Mouse (Mus musculus) C2C12 (cell line): Measurements from ENCODE around the gene Asb2. TPM values are rescaled to one million over a fixed set of nuclear protein-coding genes. Genes with fewer than 3 reads are reported as not detected.
A peak's percentile ranks its signal among the peaks of the same experiment; 100 is the strongest.

Experiments
- H3K27me3 ChIP-seq: one replicate; pipeline ENCODE4 v1.6.1; 2011; ENCODE audit not compliant: control insufficient read depth, insufficient read depth, insufficient read length
- H3K36me3 ChIP-seq: one replicate; pipeline ENCODE4 v1.6.1; 2011; ENCODE audit not compliant: control insufficient read depth, insufficient read depth
- H3K4me3 ChIP-seq: one replicate; pipeline ENCODE4 v1.5.1; 2011; ENCODE audit warnings: mild to moderate bottlenecking, control low read depth; ENCODE audit not compliant: poor library complexity, insufficient read depth, severe bottlenecking
- H3K79me2 ChIP-seq: one replicate; pipeline ENCODE4 v1.6.1; 2011; ENCODE audit not compliant: control insufficient read depth, insufficient read depth
- H3K79me3 ChIP-seq: one replicate; pipeline ENCODE4 v1.6.1; 2011; ENCODE audit warnings: low read depth, control low read depth
- H3ac ChIP-seq: one replicate; pipeline ENCODE3; 2011; ENCODE audit warnings: low read depth; ENCODE audit not compliant: control insufficient read depth, insufficient read length
- CEBPB ChIP-seq: IDR thresholded peaks from one replicate; pipeline ENCODE4 v1.6.1; 2011; ENCODE audit warnings: low read depth, mild to moderate bottlenecking, control low read depth, moderate library complexity
- CTCF ChIP-seq: IDR thresholded peaks from one replicate; pipeline ENCODE4 v1.5.1; 2011; ENCODE audit not compliant: control insufficient read depth, insufficient read depth, insufficient read length
- FOSL1 ChIP-seq: IDR thresholded peaks from one replicate; pipeline ENCODE4 v1.8.0; 2011; ENCODE audit warnings: mild to moderate bottlenecking, low read length; ENCODE audit not compliant: poor library complexity, insufficient read depth, severe bottlenecking
- MAX ChIP-seq: IDR thresholded peaks from one replicate; pipeline ENCODE4 v1.6.1; 2011; ENCODE audit warnings: mild to moderate bottlenecking, control low read depth
- MYOD1 ChIP-seq: IDR thresholded peaks from one replicate; pipeline ENCODE4 v1.6.1; 2011; ENCODE audit warnings: low read depth; ENCODE audit not compliant: control insufficient read depth, insufficient read length
- MYOG ChIP-seq: IDR thresholded peaks from one replicate; pipeline ENCODE4 v1.6.1; 2011; ENCODE audit not compliant: control insufficient read depth, insufficient read length; ENCODE audit errors: extremely low read depth
- USF1 ChIP-seq: IDR thresholded peaks from one replicate; pipeline ENCODE4 v1.6.1; 2011; ENCODE audit warnings: low read depth, mild to moderate bottlenecking, control low read depth, moderate library complexity
- polyA plus RNA-seq: library from polyadenylated mRNA; unstranded; fragments of >200 nt; fragmentation: generic; extraction: Trizol; gene quantifications from one replicate; pipeline ENCODE4 v1.2.1, GENCODE M21; 2012; ENCODE audit warnings: missing spikeins

Asb2 gene
- polyA plus RNA-seq, 1 experiment = 0.97 TPM

DNA sequence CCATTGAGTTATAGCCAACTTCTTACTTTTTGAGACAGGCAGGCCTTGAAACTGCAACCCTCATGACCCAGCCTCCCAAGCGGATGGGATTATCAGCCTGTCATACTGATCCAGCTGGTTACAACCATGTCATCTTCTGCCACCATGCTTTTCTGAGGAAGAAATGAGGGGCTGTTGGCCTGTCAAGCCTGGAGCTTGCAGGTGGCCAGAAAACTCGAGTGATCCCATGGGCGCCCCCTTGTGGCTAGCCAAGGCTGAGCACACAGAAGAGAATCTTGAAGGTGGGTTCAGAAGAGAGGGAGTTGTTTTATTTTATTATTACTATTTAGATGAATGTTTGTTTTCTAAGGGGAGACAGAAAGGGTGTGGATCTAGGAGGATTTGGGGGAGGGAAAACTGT, 49.1 kb downstream of the Asb2 start:
- no peaks in the 10 kb centered on the region for H3K27me3 ChIP-seq
- no peaks in the 10 kb centered on the region for H3K36me3 ChIP-seq
- no peak overlapping the region for H3K4me3 ChIP-seq
- no peak overlapping the region for H3ac ChIP-seq
- H3K79me2 ChIP-seq = no peaks in the 10 kb centered on the region
- TF ChIP-seq MYOD1 (no peak), MYOG (no peak), MAX (no peak), CTCF (no peak), CEBPB (no peak), USF1 (no peak), FOSL1 (no peak)
- H3K79me3 ChIP-seq = no peaks in the 10 kb centered on the region

- no peaks in the 10 kb centered on the region for H3K36me3 ChIP-seq
- H3ac ChIP-seq = no peak overlapping the region
- H3K79me3 ChIP-seq = no peaks in the 10 kb centered on the region
- TF ChIP-seq USF1 (no peak), FOSL1 (no peak), MYOG (no peak), MAX (no peak), MYOD1 (no peak), CTCF (no peak), CEBPB (no peak)
- H3K4me3 ChIP-seq = no peak overlapping the region
- no peaks in the 10 kb centered on the region for H3K27me3 ChIP-seq
- no peaks in the 10 kb centered on the region for H3K79me2 ChIP-seq
Observed at GRCm38 (mm10) chr12:103306224-103306623, 49.6 kb downstream of the Asb2 start.

GRCm38 (mm10) chr12:103302960-103303359, 52.8 kb downstream of the Asb2 start:
- no peaks in the 10 kb centered on the region for H3K27me3 ChIP-seq
- H3K79me3 ChIP-seq = no peaks in the 10 kb centered on the region
- no peak for TF ChIP-seq USF1
- no peak for TF ChIP-seq MYOG
- TF ChIP-seq MYOD1 = no peak
- TF ChIP-seq CEBPB = no peak
- TF ChIP-seq FOSL1 = no peak
- no peak for TF ChIP-seq CTCF
- TF ChIP-seq MAX = no peak
- H3K4me3 ChIP-seq = no peak overlapping the region
- H3K36me3 ChIP-seq = no peaks in the 10 kb centered on the region
- H3K79me2 ChIP-seq = no peaks in the 10 kb centered on the region
- H3ac ChIP-seq = no peak overlapping the region

- Histone ChIP-seq H3K79me2 (no peaks in the 10 kb centered on the region), H3K36me3 (no peaks in the 10 kb centered on the region), H3K27me3 (no peaks in the 10 kb centered on the region), H3ac (no peak overlapping the region), H3K79me3 (no peaks in the 10 kb centered on the region), H3K4me3 (no peak overlapping the region)
- TF ChIP-seq CTCF (peak; percentile 9), CEBPB (no peak)
Observed at GRCm38 (mm10) chr12:103301645-103302044, 54.2 kb downstream of the Asb2 start.

DNA sequence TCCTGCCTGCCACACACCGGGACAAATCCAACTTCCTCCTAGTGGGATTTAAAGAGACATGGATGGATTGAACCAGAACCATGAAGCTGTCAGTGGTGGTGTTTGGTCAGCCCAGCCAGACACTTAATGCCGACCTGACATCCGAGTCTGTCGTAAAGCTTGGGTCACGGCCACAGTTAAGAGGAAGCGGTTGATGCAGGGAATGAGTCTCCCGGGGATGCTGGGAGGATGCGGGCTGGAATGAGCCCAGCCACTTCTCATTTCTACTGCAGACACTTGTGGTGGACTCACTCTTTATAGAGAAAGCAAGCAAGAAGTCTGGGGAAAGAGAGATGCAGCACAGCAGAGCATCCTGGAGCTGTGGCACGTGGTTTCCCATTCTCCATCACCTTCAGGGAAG, 55.3 kb downstream of the Asb2 start:
- Histone ChIP-seq H3K36me3 (no peaks in the 10 kb centered on the region), H3K79me3 (no peaks in the 10 kb centered on the region), H3ac (no peak overlapping the region), H3K79me2 (no peaks in the 10 kb centered on the region), H3K27me3 (no peaks in the 10 kb centered on the region), H3K4me3 (no peak overlapping the region)
- TF ChIP-seq MYOG (no peak), USF1 (no peak), CTCF (no peak), MYOD1 (no peak), MAX (no peak), FOSL1 (no peak), CEBPB (no peak)

DNA sequence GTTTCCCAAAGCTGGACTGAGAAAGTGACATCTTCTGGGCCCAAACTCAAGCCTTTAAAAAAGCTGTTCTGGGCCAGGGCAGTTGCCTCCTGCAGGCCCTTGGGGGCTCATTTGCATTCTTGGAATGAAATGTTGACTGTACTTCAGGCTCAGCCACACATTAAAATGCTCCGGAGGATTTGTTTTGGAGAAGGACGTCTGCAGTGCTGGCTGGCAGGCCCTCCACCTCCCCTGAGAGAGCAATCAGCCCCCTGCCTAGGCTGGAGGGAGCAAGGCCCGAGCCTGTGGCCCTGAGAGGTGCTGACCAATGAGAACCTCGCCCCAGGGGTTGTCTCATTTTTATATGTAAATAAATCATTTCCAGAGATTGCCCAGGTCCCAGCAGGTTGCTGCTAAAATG, 59.5 kb downstream of the Asb2 start:
- no peak overlapping the region for H3ac ChIP-seq
- H3K79me3 ChIP-seq = no peaks in the 10 kb centered on the region
- H3K27me3 ChIP-seq = no peaks in the 10 kb centered on the region
- no peaks in the 10 kb centered on the region for H3K79me2 ChIP-seq
- TF ChIP-seq MAX (no peak), FOSL1 (no peak), CEBPB (no peak), MYOD1 (no peak)
- H3K4me3 ChIP-seq = no peak overlapping the region
- H3K36me3 ChIP-seq = no peaks in the 10 kb centered on the region

- Histone ChIP-seq H3K36me3 (no peaks in the 10 kb centered on the region), H3ac (no peak overlapping the region), H3K27me3 (no peaks in the 10 kb centered on the region), H3K79me2 (no peaks in the 10 kb centered on the region), H3K79me3 (no peaks in the 10 kb centered on the region), H3K4me3 (no peak overlapping the region)
- TF ChIP-seq MYOD1 = no peak
- TF ChIP-seq MAX = no peak
- no peak for TF ChIP-seq FOSL1
- no peak for TF ChIP-seq CTCF
- no peak for TF ChIP-seq USF1
- TF ChIP-seq CEBPB = no peak
- TF ChIP-seq MYOG = no peak
Observed at GRCm38 (mm10) chr12:103292366-103292765, 63.4 kb downstream of the Asb2 start.
